Mouse (Mus musculus): Measurements from ENCODE around the gene Ehmt2. TPM values are rescaled to one million over a fixed set of nuclear protein-coding genes. Genes with fewer than 3 reads are reported as not detected.

Gene Ehmt2
- polyA plus RNA-seq, 1 experiment from 2014 or later = 50.9 TPM

DNA sequence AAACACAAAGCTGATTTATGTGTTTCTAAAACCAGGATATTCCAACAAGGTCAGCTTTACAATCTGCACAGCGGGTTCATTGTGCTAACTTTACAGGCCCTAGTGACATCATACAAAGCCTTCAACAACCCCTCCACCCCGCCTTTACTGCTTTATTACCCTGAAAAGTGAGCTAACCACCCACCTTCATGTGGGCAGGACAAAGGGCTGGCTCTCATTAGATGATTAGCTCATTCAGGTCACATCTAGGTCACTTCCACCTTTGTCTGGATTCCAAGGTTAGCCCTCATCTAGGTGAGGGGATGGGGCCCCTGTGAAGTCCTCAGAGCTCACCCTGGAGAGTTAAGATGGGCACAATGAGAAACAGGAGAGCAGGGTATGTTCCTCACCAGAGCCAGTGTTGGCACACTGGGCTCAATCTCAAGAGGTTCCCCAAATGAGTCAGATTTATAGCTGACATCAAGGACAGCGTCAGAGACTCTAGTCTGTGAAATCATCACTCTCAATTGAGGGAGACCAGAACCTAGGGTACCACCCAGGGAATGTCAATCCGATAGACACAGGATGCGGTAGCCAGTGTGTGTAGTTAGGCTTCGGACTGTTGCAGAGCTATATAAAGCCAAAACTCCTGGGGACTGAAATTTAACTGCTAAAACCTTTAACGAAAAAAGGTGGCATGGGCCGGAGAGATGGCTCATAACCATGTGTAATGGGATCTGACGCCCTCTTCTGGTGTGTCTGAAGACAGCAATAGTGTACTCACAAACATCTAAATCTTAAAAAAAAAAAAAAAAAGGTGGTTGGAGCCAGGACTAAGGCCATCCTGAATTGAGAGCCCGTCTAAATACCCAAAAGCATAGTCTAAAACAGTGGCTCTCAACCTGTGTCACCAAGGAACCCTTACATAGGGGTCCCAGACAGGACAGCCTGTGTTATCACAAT is 52.5 kb downstream of the Ehmt2 start:
- DNase-seq (ENCODE audit: low spot score) (no peak), ATAC-seq (replicated peaks; ENCODE audit: low FRiP score) (no peak)
- Histone ChIP-seq H3K27me3 (replicated peaks; ENCODE audit: control insufficient read depth, insufficient read depth, low read length) (no peaks in the 10 kb centered on the region), H3K4me2 (peak overlapping the region; percentile 70), H3K4me1 (replicated peaks; ENCODE audit: control insufficient read depth, insufficient read depth, low read length) (peaks cover 6% of the 10 kb centered on the region; the same call in 1 of the 2 replicates), H3K27ac (ENCODE audit: low read depth, low read length) (peak overlapping the region; percentile 99), H3K36me3 (ENCODE audit: control insufficient read depth, insufficient read depth, low read length) (peaks cover 20% of the 10 kb centered on the region), H3K9me3 (ENCODE audit: control insufficient read depth, low read length) (no peaks in the 10 kb centered on the region), H3K9ac (ENCODE audit: low read depth, low read length) (peak overlapping the region; percentile 100), H3K4me3 (ENCODE audit: low read depth, low read length) (peak overlapping the region; percentile 94)
- 21% methylated on average over 10 of the region's 10 CpGs for WGBS

DNA sequence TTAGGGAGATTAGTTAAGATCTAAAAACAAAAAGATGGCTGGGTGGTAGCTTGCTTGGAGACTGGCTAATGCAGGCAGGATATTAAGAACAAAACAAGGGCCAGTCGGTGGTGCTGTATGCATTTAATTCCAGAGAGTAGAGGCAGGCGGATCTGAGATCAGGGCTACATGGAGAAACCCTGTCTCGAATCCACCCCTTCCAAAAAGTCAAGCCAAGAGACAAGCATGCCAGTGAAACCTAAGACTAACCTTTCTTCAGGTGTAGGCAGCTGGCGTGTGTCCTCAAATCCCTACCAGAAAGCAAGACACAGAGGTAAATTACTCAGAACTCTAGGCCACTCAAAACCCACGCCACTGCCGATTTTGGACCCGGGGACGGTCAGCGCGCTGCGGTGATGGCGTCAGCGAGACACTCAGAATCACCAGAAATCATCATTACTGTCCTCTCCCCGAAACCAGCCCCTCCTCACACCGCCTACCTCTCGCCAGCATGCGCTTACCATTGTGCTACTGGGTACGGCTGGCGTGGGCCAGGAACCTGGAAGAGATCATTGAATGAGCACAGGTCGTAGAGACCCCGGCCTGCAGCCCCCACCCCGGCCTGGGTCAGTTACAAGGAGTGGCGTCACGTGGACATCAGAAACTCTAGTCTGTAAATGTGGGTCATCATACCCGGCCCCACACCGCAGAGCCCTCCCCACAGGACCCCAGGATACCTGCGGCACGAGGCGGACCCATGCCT is 53.5 kb downstream of the Ehmt2 start:
- Histone ChIP-seq H3K36me3 (ENCODE audit: control insufficient read depth, insufficient read depth, low read length) (peaks cover 20% of the 10 kb centered on the region), H3K9me3 (ENCODE audit: control insufficient read depth, low read length) (no peaks in the 10 kb centered on the region), H3K4me1 (replicated peaks; ENCODE audit: control insufficient read depth, insufficient read depth, low read length) (peaks cover 6% of the 10 kb centered on the region; the same call in 1 of the 2 replicates), H3K27me3 (replicated peaks; ENCODE audit: control insufficient read depth, insufficient read depth, low read length) (peaks cover under 1% of the 10 kb centered on the region; the same call in 1 of the 2 replicates), H3K9ac (ENCODE audit: low read depth, low read length) (peak overlapping the region; percentile 100), H3K4me2 (peak overlapping the region; percentile 70), H3K4me3 (ENCODE audit: low read depth, low read length) (peak overlapping the region; percentile 94), H3K27ac (ENCODE audit: low read depth, low read length) (peak overlapping the region; percentile 99)
- under 1% methylated on average over 29 of the region's 29 CpGs for WGBS
- ATAC-seq (replicated peaks; ENCODE audit: low FRiP score) (0 out of 2 replicates have a peak, but pooled peaks have one; percentile 16), DNase-seq (ENCODE audit: low spot score) (no peak)

DNA sequence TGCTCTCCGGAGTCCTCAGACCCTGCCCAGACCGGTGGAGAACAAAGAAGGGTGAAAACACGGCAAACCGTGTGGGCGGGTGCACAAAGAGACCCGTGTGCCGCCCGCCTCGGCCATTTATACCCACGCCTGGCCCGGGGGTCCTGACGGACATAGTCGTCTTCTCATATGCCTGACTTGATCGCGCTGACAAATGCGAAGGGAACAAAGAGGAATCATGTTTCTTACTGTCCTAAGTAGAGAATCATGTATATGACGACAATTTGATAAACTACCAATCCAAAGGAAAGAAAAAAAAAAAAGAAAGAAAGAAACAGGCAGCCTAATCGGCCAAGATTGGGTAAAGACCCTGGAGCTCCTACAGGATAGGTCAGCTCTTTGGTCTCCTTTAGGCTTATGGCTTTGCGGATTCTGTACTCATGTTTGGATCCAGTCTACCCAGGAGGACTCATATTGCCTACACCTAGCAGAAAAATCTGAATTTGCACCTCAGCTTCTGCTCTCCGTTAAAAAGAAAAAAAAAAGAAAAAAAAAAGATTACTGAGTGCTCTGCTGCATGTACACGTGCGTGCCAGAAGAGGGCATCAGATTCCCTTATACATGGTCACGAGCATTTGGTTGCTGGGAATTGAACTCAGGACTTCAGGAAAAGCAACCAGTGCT is 54.2 kb downstream of the Ehmt2 start:
- Histone ChIP-seq H3K9me3 (ENCODE audit: control insufficient read depth, low read length) (no peaks in the 10 kb centered on the region), H3K4me1 (replicated peaks; ENCODE audit: control insufficient read depth, insufficient read depth, low read length) (peaks cover 6% of the 10 kb centered on the region; the same call in 1 of the 2 replicates), H3K4me2 (peak overlapping the region; percentile 70), H3K9ac (ENCODE audit: low read depth, low read length) (peak overlapping the region; percentile 100), H3K36me3 (ENCODE audit: control insufficient read depth, insufficient read depth, low read length) (peaks cover 20% of the 10 kb centered on the region), H3K27ac (ENCODE audit: low read depth, low read length) (peak overlapping the region; percentile 99), H3K4me3 (ENCODE audit: low read depth, low read length) (peak overlapping the region; percentile 94), H3K27me3 (replicated peaks; ENCODE audit: control insufficient read depth, insufficient read depth, low read length) (peaks cover 3% of the 10 kb centered on the region; the same call in 1 of the 2 replicates)
- WGBS = under 1% methylated on average over 23 of the region's 23 CpGs
- DNase-seq (ENCODE audit: low spot score) (peak; percentile 89), ATAC-seq (replicated peaks; ENCODE audit: low FRiP score) (peak; percentile 66)

DNA sequence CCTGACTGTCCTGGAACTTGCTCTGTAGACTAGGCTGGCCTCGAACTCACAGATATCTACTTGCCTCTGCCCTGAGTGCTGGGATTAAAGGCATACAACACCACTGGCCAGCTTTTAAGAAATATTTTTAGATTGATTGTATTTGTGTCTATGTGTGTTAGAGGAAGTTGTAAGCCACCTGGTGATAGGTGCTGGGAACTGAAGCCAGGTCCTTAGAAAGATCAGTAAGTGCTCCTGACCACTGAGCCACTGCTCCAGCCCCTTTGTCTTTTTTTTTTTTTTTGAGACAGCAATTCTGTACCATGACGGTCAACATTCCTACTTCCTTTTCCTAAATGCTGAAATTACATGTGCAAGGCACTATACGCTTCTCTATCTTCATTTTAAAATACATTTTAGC is 55.0 kb downstream of the Ehmt2 start:
- Histone ChIP-seq H3K27me3 (replicated peaks; ENCODE audit: control insufficient read depth, insufficient read depth, low read length) (peaks cover 3% of the 10 kb centered on the region; the same call in 1 of the 2 replicates), H3K4me2 (peak overlapping the region; percentile 70), H3K4me1 (replicated peaks; ENCODE audit: control insufficient read depth, insufficient read depth, low read length) (peaks cover 6% of the 10 kb centered on the region; the same call in 1 of the 2 replicates), H3K9me3 (ENCODE audit: control insufficient read depth, low read length) (no peaks in the 10 kb centered on the region), H3K9ac (ENCODE audit: low read depth, low read length) (peak overlapping the region; percentile 100), H3K36me3 (ENCODE audit: control insufficient read depth, insufficient read depth, low read length) (peaks cover 20% of the 10 kb centered on the region), H3K27ac (ENCODE audit: low read depth, low read length) (0 out of 2 replicates have a peak overlapping the region, but pooled peaks have one; percentile 99), H3K4me3 (ENCODE audit: low read depth, low read length) (peak overlapping the region; percentile 94)
- DNase-seq (ENCODE audit: low spot score) = no peak
- 79% methylated on average over 3 of the region's 3 CpGs for WGBS
- ATAC-seq (replicated peaks; ENCODE audit: low FRiP score) = no peak

DNA sequence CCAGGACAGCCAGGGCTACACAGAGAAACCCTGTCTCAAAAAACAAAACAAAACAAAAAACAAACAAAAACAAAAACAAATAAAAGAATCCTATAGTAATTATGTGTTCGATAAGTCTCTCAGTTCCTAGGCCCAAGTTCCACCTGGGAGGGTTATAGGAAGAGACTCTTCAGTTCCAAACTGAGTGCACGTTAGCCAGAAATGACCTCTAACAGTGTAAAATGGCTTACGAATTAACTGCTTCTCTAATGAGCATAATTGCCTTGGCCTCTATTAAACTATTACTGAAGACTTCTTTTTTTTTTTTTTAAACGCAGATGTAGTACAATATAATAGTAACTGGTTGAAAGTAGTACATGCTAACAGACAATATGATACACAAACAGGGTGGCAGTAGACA is 55.6 kb downstream of the Ehmt2 start:
- WGBS = 91% methylated on average over 4 of the region's 4 CpGs
- no peak for ATAC-seq (replicated peaks; ENCODE audit: low FRiP score)
- no peak overlapping the region for H3K27ac ChIP-seq (ENCODE audit: low read depth, low read length)

DNA sequence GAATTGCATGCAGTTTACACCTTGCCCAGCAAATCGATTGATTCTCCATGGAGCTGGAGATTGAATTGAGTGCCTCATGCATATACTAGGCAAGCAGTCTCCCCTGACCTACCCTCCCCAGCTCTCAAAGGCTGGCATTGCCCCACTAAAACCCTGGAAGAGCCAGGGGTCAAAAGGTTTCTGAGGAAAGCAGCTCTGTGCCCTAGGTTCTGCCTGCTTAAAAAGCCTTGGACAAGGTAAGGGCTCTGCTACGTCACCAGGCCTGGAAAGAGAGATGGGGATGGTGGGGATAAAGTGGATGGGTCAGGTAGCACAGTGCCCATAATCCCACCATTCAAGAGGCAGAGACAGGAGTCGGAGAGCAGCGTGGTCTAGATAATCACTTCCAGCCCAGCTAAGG is 56.6 kb downstream of the Ehmt2 start:
- Histone ChIP-seq H3K36me3 (ENCODE audit: control insufficient read depth, insufficient read depth, low read length) (peaks cover 16% of the 10 kb centered on the region), H3K9me3 (ENCODE audit: control insufficient read depth, low read length) (no peaks in the 10 kb centered on the region), H3K4me2 (no peak overlapping the region), H3K27me3 (replicated peaks; ENCODE audit: control insufficient read depth, insufficient read depth, low read length) (peaks cover 3% of the 10 kb centered on the region; the same call in 1 of the 2 replicates), H3K4me3 (ENCODE audit: low read depth, low read length) (no peak overlapping the region), H3K9ac (ENCODE audit: low read depth, low read length) (no peak overlapping the region), H3K27ac (ENCODE audit: low read depth, low read length) (no peak overlapping the region), H3K4me1 (replicated peaks; ENCODE audit: control insufficient read depth, insufficient read depth, low read length) (peaks cover 11% of the 10 kb centered on the region)
- no peak for ATAC-seq (replicated peaks; ENCODE audit: low FRiP score)
- no peak for DNase-seq (ENCODE audit: low spot score)
- 82% methylated on average over 4 of the region's 4 CpGs for WGBS

More for the DNA sequence above, 55.6 kb downstream of the Ehmt2 start:
- Histone ChIP-seq H3K4me3 (ENCODE audit: low read depth, low read length) (no peak overlapping the region), H3K9ac (ENCODE audit: low read depth, low read length) (no peak overlapping the region), H3K36me3 (ENCODE audit: control insufficient read depth, insufficient read depth, low read length) (peaks cover 20% of the 10 kb centered on the region), H3K27me3 (replicated peaks; ENCODE audit: control insufficient read depth, insufficient read depth, low read length) (peaks cover 3% of the 10 kb centered on the region; the same call in 1 of the 2 replicates), H3K4me2 (no peak overlapping the region), H3K4me1 (replicated peaks; ENCODE audit: control insufficient read depth, insufficient read depth, low read length) (peaks cover 6% of the 10 kb centered on the region; the same call in 1 of the 2 replicates), H3K9me3 (ENCODE audit: control insufficient read depth, low read length) (no peaks in the 10 kb centered on the region)
- DNase-seq (ENCODE audit: low spot score) = no peak

DNA sequence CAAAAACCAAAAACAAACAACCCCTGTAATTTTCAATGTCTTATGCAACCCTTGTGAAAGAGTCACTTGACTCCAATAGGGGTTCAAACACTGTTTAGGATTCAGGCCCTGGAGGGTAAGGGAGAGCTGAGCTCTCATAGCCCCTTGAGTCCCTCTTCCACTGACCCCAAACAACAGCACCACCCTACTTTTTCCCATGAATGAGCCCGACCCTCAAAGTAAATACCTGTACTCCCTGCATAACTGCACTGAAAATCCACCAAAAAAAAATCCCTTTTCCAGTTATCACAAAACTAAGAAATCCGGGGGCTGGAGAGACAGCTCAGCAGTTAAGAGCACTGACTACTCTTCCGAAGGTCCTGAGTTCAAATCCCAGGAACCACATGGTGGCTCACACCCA is 57.6 kb downstream of the Ehmt2 start:
- H3K27me3 ChIP-seq (replicated peaks; ENCODE audit: control insufficient read depth, insufficient read depth, low read length) = peaks cover 3% of the 10 kb centered on the region; the same call in 1 of the 2 replicates
- no peak overlapping the region for H3K4me3 ChIP-seq (ENCODE audit: low read depth, low read length)
- H3K9ac ChIP-seq (ENCODE audit: low read depth, low read length) = no peak overlapping the region
- 73% methylated on average over 3 of the region's 3 CpGs for WGBS
- no peak overlapping the region for H3K4me2 ChIP-seq
- H3K9me3 ChIP-seq (ENCODE audit: control insufficient read depth, low read length) = no peaks in the 10 kb centered on the region
- H3K27ac ChIP-seq (ENCODE audit: low read depth, low read length) = no peak overlapping the region
- ATAC-seq (replicated peaks; ENCODE audit: low FRiP score) (no peak), DNase-seq (ENCODE audit: low spot score) (no peak)
- H3K4me1 ChIP-seq (replicated peaks; ENCODE audit: control insufficient read depth, insufficient read depth, low read length) = peaks cover 11% of the 10 kb centered on the region
- H3K36me3 ChIP-seq (ENCODE audit: control insufficient read depth, insufficient read depth, low read length) = peaks cover 6% of the 10 kb centered on the region; the same call in 1 of the 2 replicates

DNA sequence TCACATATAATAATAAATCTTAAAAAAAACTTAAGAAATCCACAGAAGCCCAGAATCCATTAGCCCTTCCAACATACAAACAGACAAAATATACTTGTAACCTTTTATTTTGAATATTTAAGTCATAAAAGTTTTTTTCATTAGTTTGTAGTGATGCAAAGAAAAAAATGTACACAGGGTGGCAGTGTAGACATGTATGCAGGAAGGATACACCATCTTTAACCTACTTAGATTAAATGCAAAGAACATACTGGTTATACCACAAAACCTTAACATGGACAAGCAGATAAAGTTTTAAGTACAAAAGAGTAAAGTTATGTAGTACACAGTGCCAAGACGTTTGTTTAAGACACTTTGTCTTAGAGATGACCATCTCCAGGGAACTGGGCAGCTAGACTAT is 58.1 kb downstream of the Ehmt2 start:
- ATAC-seq (replicated peaks; ENCODE audit: low FRiP score) = no peak
- Histone ChIP-seq H3K4me3 (ENCODE audit: low read depth, low read length) (no peak overlapping the region), H3K27me3 (replicated peaks; ENCODE audit: control insufficient read depth, insufficient read depth, low read length) (peaks cover 3% of the 10 kb centered on the region), H3K4me2 (no peak overlapping the region), H3K27ac (ENCODE audit: low read depth, low read length) (no peak overlapping the region), H3K9me3 (ENCODE audit: control insufficient read depth, low read length) (no peaks in the 10 kb centered on the region), H3K9ac (ENCODE audit: low read depth, low read length) (no peak overlapping the region), H3K36me3 (ENCODE audit: control insufficient read depth, insufficient read depth, low read length) (peaks cover 2% of the 10 kb centered on the region; the same call in 1 of the 2 replicates), H3K4me1 (replicated peaks; ENCODE audit: control insufficient read depth, insufficient read depth, low read length) (peaks cover 11% of the 10 kb centered on the region)
- 45% methylated on average over 1 of the region's 1 CpGs for WGBS
- no peak for DNase-seq (ENCODE audit: low spot score)
